Mouse (Mus musculus): ENCODE measurements around the gene Itga8.

Itga8 gene

GRCm38 (mm10) chr2:12146612-12147011, 155.1 kb downstream of the Itga8 start:
- POLR2A ChIA-PET, result interaction anchor here in 2 of 4 experiments (0.6 to 0.7 kb wide), 2 partner anchors 125 to 1025 kb away, joined by 4 to 7 read pairs; no protein-coding TSS in a partner anchor
- CTCF ChIA-PET, result interaction anchor here in 2 of 4 experiments (0.6 kb wide), 2 partner anchors 564 to 908 kb away, joined by 4 to 7 read pairs; no protein-coding TSS in a partner anchor

GRCm38 (mm10) chr2:12138765-12139368, 162.9 kb downstream of the Itga8 start:
- POLR2A ChIA-PET, result interaction anchor here in 1 of 4 experiments (1.4 kb wide), 1 partner anchor 11 kb away, joined by 3 read pairs; no protein-coding TSS in a partner anchor
- CTCF ChIA-PET, result no interaction called here

GRCm38 (mm10) chr2:12126580-12126979, 175.1 kb downstream of the Itga8 start:
- POLR2A ChIA-PET, result no interaction called here
- CTCF ChIA-PET, result no interaction called here

- ChIA-PET CTCF (no interaction called here), POLR2A (no interaction called here)
Observed at GRCm38 (mm10) chr2:12115479-12115878, 186.2 kb downstream of the Itga8 start.

GRCm38 (mm10) chr2:12109306-12109705, 192.4 kb downstream of the Itga8 start:
- POLR2A ChIA-PET, result no interaction called here
- CTCF ChIA-PET, result no interaction called here

GRCm38 (mm10) chr2:12108306-12108705, 193.4 kb downstream of the Itga8 start:
- CTCF ChIA-PET, result no interaction called here
- POLR2A ChIA-PET, result no interaction called here

GRCm38 (mm10) chr2:12107265-12107664, 194.5 kb downstream of the Itga8 start:
- ChIA-PET CTCF (no interaction called here), POLR2A (no interaction called here)

- ChIA-PET CTCF (no interaction called here), POLR2A (no interaction called here)
Observed at GRCm38 (mm10) chr2:12103183-12103582, 198.5 kb downstream of the Itga8 start.

- CTCF ChIA-PET, result interaction anchor here in 1 of 4 experiments (0.5 to 0.6 kb wide), 2 partner anchors 395 to 1037 kb away, joined by 3 read pairs; no protein-coding TSS in a partner anchor
- POLR2A ChIA-PET, result interaction anchor here in 2 of 4 experiments (0.6 to 1.3 kb wide), 2 partner anchors 15 to 83 kb away, joined by 4 to 6 read pairs; no protein-coding TSS in a partner anchor
Observed at GRCm38 (mm10) chr2:12092203-12092984, 209.3 kb downstream of the Itga8 start.

GRCm38 (mm10) chr2:12090993-12091392, 210.7 kb downstream of the Itga8 start:
- ChIA-PET POLR2A (interaction anchor here in 1 of 4 experiments (1.3 kb wide), 1 partner anchor 13 kb away, joined by 4 read pairs; no protein-coding TSS in a partner anchor), CTCF (no interaction called here)

- CTCF ChIA-PET, result no interaction called here
- POLR2A ChIA-PET, result no interaction called here
Observed at GRCm38 (mm10) chr2:12085492-12085891, 216.2 kb downstream of the Itga8 start.

GRCm38 (mm10) chr2:12084341-12084740, 217.4 kb downstream of the Itga8 start:
- POLR2A ChIA-PET, result no interaction called here
- CTCF ChIA-PET, result no interaction called here

- ChIA-PET POLR2A (interaction anchor here in 2 of 4 experiments (0.7 to 1.7 kb wide), 3 partner anchors 9 to 14 kb away, joined by 3 to 4 read pairs (median 3); no protein-coding TSS in a partner anchor), CTCF (no interaction called here)
Observed at GRCm38 (mm10) chr2:12077266-12077891, 224.3 kb downstream of the Itga8 start.

- ChIA-PET CTCF (no interaction called here), POLR2A (no interaction called here)
Observed at GRCm38 (mm10) chr2:12065669-12066399, 235.9 kb downstream of the Itga8 start.

GRCm38 (mm10) chr2:12060034-12060723, 241.5 kb downstream of the Itga8 start:
- POLR2A ChIA-PET, result no interaction called here

More at GRCm38 (mm10) chr2:12060034-12060723, 241.5 kb downstream of the Itga8 start:
- CTCF ChIA-PET, result no interaction called here
